Mouse (Mus musculus): ENCODE measurements around the gene Gm10639. TPM values are rescaled to one million over a fixed set of nuclear protein-coding genes. Genes with fewer than 3 reads are reported as not detected.
"Not testable (repeated sequence)": the region's sequence is repeated elsewhere in the genome, so short reads cannot be mapped to it uniquely, and the experiment has no call there.

The Gm10639 gene
- total RNA-seq, 2 experiments from 2014 or later = not detected

GRCm38 (mm10) chr9:78348206-78349004 is 58.7 kb downstream of the Gm10639 start:
- peak; percentile 50 to 66 for DNase-seq

- not testable (repeated sequence) for DNase-seq
Observed at GRCm38 (mm10) chr9:78349141-78349540, 59.4 kb downstream of the Gm10639 start.

- not testable (repeated sequence) for DNase-seq
Observed at GRCm38 (mm10) chr9:78350007-78350406, 60.3 kb downstream of the Gm10639 start.

GRCm38 (mm10) chr9:78351504-78352220 is 61.9 kb downstream of the Gm10639 start:
- peak; percentile 18 to 50 for DNase-seq

Other genes with a start within 250 kb of the Gm10639 start
- not detected for gene Gcm1, start 238.0 kb upstream of the Gm10639 start, total RNA-seq (2021)
- gene Fbxo9, start 180.9 kb upstream of the Gm10639 start, total RNA-seq (2021) = 100 to 1,000 TPM in 1 of 2 experiments, 10 to 100 TPM in 1; 77.1 to 101 TPM
- 10 to 100 TPM; 17.5 to 20.4 TPM for gene Ick, start 180.7 kb upstream of the Gm10639 start, total RNA-seq (2021)
- gene Gsta4, start 107.1 kb upstream of the Gm10639 start, total RNA-seq (2021) = 10 to 100 TPM; 37.1 to 47.6 TPM
- 1 to 10 TPM in 1 of 2 experiments, not detected in 1; 1.1 TPM for gene Gsta1, start 59.3 kb upstream of the Gm10639 start, total RNA-seq (2021)
- gene Gm3776, start 32.8 kb upstream of the Gm10639 start, total RNA-seq (2021) = not detected
- gene Omt2a, start 24.9 kb downstream of the Gm10639 start, total RNA-seq (2021) = not detected
- not detected for gene Omt2b, start 37.7 kb downstream of the Gm10639 start, total RNA-seq (2021)
- gene Gsta2, start 65.9 kb downstream of the Gm10639 start, total RNA-seq (2021) = 1 to 10 TPM in 1 of 2 experiments, not detected in 1; 9.2 TPM
- not detected for gene Dppa5a, start 78.3 kb downstream of the Gm10639 start, total RNA-seq (2021)
- gene Ooep, start 88.8 kb downstream of the Gm10639 start, total RNA-seq (2021) = not detected
- not detected for gene Ddx43, start 105.9 kb downstream of the Gm10639 start, total RNA-seq (2021)
- 1 to 10 TPM in 1 of 2 experiments, under 1 TPM in 1; 0.69 to 1.4 TPM for gene Cgas, start 153.3 kb downstream of the Gm10639 start, total RNA-seq (2021)
- 10 to 100 TPM; 29.4 to 30.8 TPM for gene Mto1, start 158.3 kb downstream of the Gm10639 start, total RNA-seq (2021)
- gene Gm17324, start 158.9 kb downstream of the Gm10639 start, total RNA-seq (2021) = under 1 TPM in 1 of 2 experiments, not detected in 1; 0.30 TPM
- gene Eef1a1, start 199.2 kb downstream of the Gm10639 start, total RNA-seq (2021) = 1,000 to 10,000 TPM; 6,718 to 6,967 TPM

Measured in adrenal gland, postnatal 36 days (tissue).